Mouse (Mus musculus) left cerebral cortex, adult 11 months (tissue): Measurements from ENCODE around the gene Sh2d3c.

Experiments used
- DNase-seq: peaks from one replicate; pipeline ENCODE4 v3.0.0; 2022; ENCODE audit warnings: low spot score

Gene Sh2d3c

DNA sequence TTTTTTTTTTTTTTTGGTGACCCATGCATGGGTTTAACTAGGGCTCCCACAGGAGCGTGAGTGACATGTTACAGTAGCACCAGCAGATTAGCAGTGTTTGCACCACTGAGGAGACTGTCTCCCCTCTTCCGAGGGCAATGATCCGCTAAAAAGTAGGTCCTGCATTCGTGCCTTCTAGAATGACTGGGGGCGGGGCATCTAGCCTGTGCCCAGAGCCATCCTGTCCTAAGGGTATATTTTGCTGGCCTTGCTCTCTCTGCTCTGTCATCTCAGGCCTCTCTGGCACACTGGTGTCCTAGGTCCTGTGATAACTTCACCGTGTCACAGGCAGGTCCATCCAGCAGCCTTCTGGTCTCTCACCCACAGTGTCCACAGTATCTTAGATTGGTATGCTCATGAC is 21.2 kb upstream of the Sh2d3c start:
- DNase-seq = no peak

DNA sequence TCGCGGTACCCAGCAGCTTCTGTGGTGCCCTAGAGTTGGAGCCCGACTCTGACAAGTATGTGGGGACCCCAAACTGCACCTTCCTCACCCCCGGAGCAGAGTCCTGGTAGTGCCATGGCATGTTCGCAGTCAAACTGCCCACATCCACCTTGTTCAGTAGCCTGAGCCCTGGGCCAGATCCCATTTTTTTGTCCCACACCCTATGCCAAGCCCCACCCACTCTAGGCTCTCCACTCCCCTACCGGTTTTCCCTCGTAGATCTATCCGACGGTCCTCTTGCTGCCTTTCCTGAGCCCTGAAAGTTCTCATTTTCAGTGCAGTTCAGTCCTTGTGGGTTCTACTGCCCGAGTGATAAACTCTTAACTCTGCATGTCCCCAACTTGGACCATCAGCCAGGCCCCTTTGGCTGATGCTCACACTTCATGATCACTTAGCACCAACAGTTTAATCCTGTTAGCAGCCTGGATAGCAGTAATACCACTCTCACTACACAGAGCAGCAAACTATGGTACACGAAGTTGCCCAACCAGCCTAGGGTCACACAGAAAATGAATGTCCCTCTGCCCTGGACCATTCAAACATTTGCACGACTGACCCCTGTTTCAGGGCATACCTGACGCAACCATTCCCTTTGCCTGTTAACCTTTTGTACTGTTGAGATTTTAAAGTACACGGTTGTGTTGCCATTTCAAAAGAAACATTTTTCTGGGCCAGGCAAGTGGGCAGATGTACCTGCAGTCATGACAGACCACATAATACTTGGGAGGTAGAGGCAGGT is 19.7 kb upstream of the Sh2d3c start:
- no peak for DNase-seq

GRCm38 (mm10) chr2:32703046-32703445 is 17.8 kb upstream of the Sh2d3c start:
- DNase-seq = no peak

DNA sequence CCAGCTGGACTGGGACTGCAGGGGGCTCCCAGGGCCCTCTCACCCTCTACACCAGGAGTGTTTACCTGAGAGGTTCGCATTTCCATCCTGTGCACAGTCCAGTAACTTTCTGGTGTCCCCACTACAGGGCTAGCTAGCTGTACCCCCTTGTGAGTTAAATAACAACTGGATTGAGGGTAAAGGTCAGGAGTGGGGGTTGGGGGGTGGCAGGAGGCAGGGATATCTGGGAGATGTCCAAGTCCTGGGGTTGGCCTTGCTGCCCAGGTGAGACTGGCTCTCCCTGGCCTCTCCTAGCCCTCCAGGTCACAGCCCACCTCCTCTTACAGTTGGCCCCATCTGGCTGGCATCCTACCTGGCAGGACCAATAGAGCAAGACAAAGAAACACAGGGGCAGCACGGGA is 16.8 kb upstream of the Sh2d3c start, which contains the start of gene Fpgs:
TSS of gene Fpgs (minus strand) at position 125 of the 401 bp plus-strand sequence.
- no peak for DNase-seq

DNA sequence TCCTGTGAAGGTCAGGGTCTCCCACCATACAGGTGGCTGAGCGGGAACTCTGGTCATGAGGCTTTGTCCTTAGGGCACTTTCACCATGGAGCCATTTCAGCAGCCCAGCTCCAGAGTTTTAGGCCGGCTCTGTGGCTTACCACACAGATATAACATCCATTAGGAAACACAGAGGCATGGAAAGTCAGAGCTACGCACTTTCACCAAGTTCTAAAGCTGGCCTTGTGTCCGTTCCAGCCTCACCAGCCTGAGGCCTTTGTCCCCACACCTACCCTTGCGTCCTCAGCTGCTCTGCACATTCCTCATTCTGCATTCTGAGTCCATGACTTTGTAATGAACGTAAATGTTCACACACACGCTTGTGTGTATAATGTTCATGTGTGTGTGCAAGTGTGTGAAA is 15.8 kb upstream of the Sh2d3c start:
- DNase-seq = no peak

- DNase-seq = no peak
Measured at GRCm38 (mm10) chr2:32706971-32707370, 13.9 kb upstream of the Sh2d3c start.

GRCm38 (mm10) chr2:32708643-32709042 is 12.2 kb upstream of the Sh2d3c start:
- DNase-seq = no peak

DNA sequence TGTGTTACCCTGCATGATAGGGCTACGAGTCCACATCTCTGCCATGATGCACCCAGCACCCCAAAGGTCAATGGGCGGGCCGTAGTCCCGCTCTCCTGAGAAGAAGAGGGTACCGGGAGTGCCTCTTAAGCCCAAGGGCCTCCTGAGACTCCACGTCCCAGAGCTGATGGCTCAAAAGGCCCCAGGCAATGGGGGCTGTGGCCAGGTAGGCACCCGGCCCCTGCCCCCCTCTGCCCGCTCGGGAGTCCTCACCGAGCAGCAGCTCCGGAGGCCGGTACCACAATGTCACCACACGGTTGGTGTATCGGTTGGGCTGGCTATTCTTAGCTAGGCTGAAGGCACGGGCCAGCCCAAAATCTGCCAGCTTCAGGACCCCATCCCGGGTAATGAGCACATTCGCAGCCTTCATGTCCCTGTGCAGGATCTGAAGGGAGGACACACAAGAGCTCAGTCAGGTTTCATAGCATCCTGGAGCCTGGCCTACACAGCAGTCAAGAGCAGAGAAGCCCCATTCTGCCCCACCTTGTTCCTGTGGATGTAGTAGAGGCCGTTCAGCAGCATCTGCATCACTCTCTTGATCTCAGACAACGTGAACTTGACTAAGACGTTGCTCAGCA is 11.2 kb upstream of the Sh2d3c start:
- no peak for DNase-seq

DNA sequence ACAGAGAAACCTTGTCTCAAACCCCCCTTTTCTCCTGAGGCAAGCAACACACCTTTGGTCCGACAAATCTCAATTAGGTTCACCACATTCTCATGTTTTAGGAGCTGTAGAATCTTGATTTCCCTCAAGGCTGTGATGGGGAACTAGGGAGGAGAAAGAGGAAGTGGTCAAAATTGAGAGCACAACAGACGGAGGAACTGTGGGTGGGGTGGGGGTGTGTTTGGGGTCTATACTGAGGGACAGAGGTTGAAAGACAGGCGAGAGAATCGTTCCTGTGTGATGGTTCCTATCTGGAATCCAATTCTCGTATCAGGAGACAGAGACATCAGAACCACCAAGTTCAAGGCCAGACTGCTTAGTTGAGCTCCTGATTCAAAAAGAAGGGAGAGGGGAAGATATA is 10.4 kb upstream of the Sh2d3c start:
- DNase-seq = no peak

DNA sequence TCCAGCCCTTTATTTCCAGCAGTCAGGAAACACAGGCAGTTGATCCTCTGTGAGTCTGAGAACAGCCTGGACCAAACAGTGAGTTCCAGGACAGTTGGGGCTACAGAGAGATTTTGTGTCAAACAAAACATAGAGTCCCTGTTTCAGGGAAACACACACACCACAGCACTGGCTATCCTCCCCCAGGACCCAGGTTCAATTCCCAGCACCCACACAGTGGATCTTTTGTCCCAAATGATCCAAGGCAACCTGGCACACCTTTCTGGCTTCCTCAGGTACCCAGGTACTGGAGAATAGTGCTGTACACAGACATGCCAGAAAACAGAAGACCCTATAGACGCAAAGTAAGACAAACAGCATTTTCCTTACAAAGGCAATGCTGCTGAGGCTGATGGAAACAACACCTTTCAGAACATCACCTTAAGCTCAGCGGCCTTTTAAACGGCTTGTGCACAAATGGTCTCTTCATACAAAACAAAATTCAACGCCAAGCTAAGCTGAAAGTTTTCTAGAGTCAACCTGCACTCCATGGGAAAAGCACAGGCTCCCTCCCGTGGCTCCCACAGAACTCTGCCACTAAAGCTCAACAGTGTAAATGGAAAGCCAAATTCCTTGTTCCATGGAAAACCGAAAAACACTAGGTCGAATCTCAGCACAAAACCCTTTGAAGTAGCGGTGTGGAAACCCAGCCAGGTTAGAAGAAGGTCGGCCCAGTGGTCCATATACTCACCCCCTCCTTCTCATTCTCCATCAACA is 9.4 kb upstream of the Sh2d3c start:
- DNase-seq = no peak

DNA sequence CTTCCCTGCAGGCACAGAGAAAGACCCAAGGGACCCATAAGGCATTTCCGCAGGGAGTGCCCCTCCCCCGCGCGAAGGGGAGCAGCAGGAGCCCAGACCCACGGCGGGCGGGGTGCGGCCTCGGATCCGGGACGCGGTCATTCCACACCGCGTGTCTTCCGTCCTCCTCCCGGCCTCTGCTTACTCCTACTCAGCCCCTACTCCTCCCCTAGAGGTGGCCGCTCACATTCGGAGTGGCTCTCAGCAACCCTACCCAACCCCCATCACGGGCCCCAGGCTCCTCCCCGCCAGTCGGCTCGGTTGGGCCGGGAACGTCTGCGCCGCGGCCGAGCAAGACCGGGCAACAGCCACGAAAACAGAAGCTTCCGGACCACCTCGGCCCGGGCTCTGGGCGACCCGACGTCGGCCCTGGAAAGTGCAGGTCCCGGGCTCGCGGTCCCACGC is 8.7 kb upstream of the Sh2d3c start:
- no peak for DNase-seq

- DNase-seq = peak; percentile 91
Measured at GRCm38 (mm10) chr2:32712586-32712933, 8.3 kb upstream of the Sh2d3c start.

DNA sequence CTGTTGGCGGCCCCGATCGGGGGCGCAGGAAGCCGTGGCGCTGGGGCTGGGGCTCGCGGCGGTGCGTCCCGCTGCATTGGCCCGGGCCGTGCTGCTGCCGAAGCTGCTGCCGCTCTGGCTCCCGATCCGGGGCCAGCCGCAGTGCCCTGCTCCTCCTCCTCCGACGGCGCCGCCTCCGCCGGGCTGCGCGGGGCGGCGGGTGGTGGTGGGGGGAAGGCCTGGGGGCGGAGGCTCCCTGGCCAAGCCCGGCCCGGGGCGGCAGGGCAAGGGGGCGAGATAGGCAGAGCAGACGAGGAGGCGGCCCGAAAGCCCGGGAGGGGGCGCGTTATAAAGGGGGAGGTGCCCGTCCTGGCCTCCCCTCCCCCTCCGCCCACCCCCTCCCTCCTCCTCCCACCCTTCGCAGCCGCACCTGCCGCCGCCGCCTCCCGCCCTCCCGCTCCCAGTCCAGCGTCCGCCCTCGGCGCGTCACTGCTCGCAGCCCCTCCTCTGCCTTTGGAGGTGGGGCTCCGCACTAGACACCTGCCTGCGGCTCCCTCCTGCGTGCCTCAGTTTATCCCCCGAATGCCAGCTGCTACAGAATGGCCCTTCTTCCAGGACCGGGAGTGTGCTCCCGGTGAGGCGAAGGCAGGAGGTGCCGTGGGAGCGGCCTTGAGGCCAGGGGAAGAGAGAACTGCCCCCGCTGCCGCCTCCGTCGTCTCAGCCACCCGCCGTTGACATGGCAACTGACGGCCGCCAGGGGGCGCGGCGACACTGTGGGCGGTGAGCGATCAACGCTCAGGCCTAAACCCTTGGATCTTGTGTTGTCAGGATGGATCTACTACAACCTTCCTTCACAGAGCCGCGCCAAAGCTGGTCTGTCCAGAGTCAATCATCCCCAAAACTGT is 7.7 kb upstream of the Sh2d3c start, which contains the start of gene Cdk9:
TSS of gene Cdk9 (minus strand) at position 143 of the 884 bp plus-strand sequence.
- DNase-seq = peak; percentile 88

- DNase-seq = no peak
Measured at GRCm38 (mm10) chr2:32714117-32714986, 6.5 kb upstream of the Sh2d3c start.

DNA sequence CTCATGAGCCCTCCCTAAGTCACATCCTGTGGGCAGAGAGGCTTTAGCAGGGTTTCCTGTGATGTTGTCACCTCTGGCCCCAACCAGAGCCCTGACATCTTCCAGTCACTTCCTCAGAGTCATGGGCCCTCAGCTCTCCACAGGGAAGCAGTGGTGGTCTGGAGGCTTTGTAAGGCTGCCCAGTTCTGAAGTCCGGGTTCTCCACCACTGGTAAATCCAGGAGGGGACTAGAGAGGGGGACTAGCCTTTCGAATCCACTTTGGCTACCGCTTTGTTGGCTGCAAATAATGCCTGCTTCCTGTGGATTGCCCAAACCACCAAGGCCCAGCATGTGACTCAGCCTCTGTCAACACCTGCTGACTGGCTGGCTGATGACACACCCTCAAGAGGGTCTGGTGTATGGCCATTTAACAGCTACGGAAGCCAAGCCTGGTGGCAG is 5.8 kb upstream of the Sh2d3c start:
- no peak for DNase-seq

- DNase-seq = no peak
Measured at GRCm38 (mm10) chr2:32718761-32719160, 2.1 kb upstream of the Sh2d3c start.

DNA sequence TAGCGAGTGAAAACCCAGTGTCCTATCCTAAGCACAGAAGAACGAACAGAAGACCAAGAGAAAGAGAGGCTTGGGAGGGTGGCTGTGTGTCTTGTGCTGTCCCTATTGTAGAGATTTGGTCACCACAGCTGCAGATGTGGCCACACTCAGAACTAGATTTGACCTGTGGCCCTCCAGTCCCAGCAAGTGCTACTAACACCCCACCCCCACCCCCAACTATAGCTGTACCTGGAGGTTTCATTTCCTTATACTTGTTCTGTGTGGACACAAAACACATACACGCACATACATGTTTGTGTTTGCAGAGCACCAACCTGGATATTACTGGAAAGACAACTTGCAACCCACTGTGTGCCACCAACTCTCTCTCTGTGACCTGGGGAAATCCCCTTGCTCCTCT is 802 bp upstream of the Sh2d3c start:
- DNase-seq = no peak

DNA sequence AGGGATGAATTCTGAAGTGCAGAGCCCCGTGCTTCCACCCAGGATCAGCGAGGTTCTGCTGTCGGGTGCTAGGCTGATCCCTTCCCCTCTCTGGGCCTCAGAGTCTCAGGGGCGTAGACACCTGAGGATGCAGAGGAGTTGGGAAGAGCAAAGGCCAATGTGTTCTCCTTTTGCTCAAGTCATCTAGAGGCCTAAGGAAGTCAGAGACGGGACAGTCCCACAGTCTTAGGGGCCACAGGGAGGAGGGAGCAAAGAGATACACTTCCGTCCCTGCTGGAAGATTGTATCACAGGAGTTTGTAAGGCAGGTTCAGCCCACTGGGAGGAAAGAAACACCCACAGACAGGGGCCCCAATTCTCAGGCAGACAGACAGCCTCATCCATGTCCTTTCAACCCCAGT is 1.2 kb downstream of the Sh2d3c start:
- no peak for DNase-seq

DNA sequence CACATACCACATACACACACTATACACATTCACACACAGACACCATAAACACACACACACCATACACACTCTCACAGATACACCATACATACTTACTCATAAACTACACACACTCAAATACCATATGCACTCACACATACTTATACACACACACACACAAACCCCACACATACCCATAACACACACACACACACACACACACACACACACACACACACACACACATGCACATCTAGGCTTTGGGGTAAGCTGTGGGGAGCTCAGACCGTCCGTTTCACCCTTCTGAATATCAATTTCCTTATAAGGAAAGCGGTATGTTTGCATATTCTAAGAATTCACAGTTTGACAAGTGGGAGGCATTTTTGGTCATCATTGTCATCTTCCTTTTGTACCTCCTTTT is 1.7 kb downstream of the Sh2d3c start:
- DNase-seq = no peak

DNA sequence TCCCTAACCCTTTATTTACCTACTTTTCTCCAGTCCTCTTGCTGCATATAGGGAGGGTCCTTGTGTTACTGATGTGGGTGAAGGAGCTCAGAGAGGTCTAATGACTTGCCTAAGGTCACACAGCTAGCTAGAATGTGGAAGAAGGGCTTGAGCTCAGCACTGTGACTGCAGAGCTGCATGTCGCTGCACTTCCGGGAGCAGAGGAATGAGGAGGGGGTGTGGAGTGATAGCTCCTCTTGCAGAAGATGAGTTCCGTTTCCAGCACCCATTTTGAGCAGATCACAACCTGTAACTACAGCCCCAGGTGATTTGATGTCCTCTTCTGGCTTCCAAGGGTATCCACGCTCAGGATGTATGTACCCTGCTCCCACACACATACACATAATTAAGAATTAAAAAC is 3.3 kb downstream of the Sh2d3c start:
- DNase-seq = no peak
